16 mouse cellular contexts compared by ENCODE assay signal in the genomic region with DNA sequence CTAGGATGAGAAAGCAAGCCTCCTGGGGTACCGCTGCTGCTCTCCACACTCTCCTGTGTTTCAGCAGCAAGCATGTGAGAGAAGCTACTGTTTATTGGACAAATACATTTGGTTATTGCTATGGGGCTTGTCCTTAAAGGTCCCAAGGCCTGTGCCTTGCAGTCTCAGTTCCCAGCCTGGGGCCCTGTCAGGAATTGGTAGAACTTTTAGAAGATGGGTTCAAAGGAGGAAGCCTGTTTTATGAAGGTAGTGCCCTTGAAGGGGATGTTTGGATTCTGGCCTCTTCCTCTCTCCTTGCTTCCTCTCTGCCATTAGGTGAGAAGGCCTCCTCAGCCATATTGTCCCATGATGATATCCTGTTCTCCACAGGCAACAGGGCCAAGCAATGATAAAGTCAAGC.
"Had no signal": no experiment of that assay in that cellular context is flagged by ENCODE, and none has a peak within 500 bp of the region (broad histone marks: within the 10 kb centered on the region; RNA-seq: fewer than 3 reads in every experiment).

No protein-coding gene starts in this region.

- H3K36me3 ChIP-seq: neural tube, embryonic 13.5 days; neural tube, embryonic 15.5 days; stomach, embryonic 15.5 days had no signal

- H3K27ac ChIP-seq: neural tube, embryonic 13.5 days; neural tube, embryonic 15.5 days; stomach, embryonic 15.5 days; stomach, postnatal 0 days had no signal

- DNase-seq: retina, postnatal 1 day; right cerebral cortex, adult 18-20 months; right cerebral cortex, postnatal 14 days; right cerebral cortex, postnatal 25 days; right cerebral cortex, postnatal 4 days; spleen, adult 18-20 months; thymus, adult 18-20 months; thymus, adult 2 months; thymus, postnatal 14 days; thymus, postnatal 25 days; thymus, postnatal 36 days; thymus, postnatal 4 days had no signal

- H3K27me3 ChIP-seq: neural tube, embryonic 13.5 days; neural tube, embryonic 15.5 days; stomach, embryonic 15.5 days had no signal

- H3K4me3 ChIP-seq: neural tube, embryonic 13.5 days; neural tube, embryonic 15.5 days; stomach, embryonic 15.5 days had no signal

- H3K4me2 ChIP-seq: neural tube, embryonic 13.5 days; neural tube, embryonic 15.5 days; stomach, embryonic 15.5 days had no signal

- H3K9ac ChIP-seq: neural tube, embryonic 13.5 days; neural tube, embryonic 15.5 days; stomach, embryonic 15.5 days had no signal

- H3K9me3 ChIP-seq: neural tube, embryonic 13.5 days; neural tube, embryonic 15.5 days; stomach, embryonic 15.5 days had no signal
